Mouse (Mus musculus): ENCODE data around the gene Vmn1r124. TPM values are rescaled to one million over a fixed set of nuclear protein-coding genes. Genes with fewer than 3 reads are reported as not detected.

Vmn1r124 gene
- polyA plus RNA-seq (2015; fragmentation: Nextera tagmentation; extraction: Ambion mirVana) = not detected in 2 replicates

DNA sequence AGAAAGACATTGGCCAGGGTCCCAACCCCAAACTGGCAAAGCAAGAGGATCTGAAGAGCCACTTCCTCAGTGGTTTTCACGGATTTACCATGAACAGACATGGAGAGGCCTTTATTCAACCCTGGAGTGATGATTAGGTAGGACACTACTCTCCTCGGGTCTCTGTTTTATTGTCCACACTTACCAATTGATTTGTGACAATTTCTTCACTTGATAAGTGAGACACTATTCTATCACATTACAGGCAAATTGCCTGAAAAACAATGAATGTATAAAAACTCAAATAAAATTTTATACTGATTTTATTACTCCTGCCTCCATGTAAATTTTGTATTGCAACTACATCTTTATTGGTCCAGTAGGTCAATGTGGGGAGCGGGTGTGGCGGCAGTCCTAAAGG is at the start of gene Vmn1r124:
TSS of gene Vmn1r124 (minus strand) at position 101 of the 400 bp plus-strand sequence.

DNA sequence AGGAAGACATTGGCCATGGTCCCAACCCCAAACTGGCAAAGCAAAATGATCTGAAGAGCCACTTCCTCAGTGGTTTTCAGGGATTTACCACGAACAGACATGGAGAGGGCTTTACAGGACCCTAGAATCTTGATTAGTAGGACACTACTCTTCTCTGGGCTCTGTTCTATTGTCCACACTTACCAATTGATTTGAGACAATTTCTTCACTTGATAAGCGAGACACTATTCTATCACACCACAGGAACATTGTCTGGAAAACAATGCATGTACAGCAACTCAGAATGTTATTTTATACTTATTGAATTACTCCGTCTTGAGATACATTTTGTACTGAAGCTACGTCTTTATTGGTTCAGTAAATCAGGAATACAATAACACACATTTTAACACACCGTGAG is 41.0 kb upstream of the Vmn1r124 start, which contains the start of gene Vmn1r126:
TSS of gene Vmn1r126 (minus strand) at position 101 of the 400 bp plus-strand sequence.

DNA sequence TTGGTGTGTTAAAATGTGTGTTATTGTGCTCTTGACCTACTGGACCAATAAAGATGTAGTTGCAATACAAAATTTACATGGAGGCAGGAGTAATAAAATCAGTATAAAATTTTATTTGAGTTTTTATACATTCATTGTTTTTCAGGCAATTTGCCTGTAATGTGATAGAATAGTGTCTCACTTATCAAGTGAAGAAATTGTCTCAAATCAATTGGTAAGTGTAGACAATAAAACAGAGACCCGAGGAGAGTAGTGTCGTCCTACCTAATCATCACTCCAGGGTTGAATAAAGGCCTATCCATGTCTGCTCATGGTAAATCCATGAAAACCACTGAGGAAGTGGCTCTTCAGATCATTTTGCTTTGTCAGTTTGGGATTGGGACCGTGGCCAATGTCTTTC is 11.5 kb upstream of the Vmn1r124 start, which contains the start of gene Vmn1r125:
TSS of gene Vmn1r125 (plus strand) at position 301 of the 400 bp plus-strand sequence.

Other genes starting within 250 kb of the Vmn1r124 start
- gene Vmn1r119, start 248.2 kb downstream of the Vmn1r124 start, polyA plus RNA-seq (2015; fragmentation: Nextera tagmentation; extraction: Ambion mirVana) = not detected in 2 replicates
- not detected in 2 replicates for gene Vmn1r120, start 206.8 kb downstream of the Vmn1r124 start, polyA plus RNA-seq (2015; fragmentation: Nextera tagmentation; extraction: Ambion mirVana)
- not detected in 2 replicates for gene Vmn1r121, start 162.1 kb downstream of the Vmn1r124 start, polyA plus RNA-seq (2015; fragmentation: Nextera tagmentation; extraction: Ambion mirVana)
- not detected in 2 replicates for gene Vmn1r122, start 126.5 kb downstream of the Vmn1r124 start, polyA plus RNA-seq (2015; fragmentation: Nextera tagmentation; extraction: Ambion mirVana)
- not detected in 2 replicates for gene Vmn1r123, start 98.4 kb downstream of the Vmn1r124 start, polyA plus RNA-seq (2015; fragmentation: Nextera tagmentation; extraction: Ambion mirVana)
- not detected in 2 replicates for gene Gm5157, start 70.2 kb downstream of the Vmn1r124 start, polyA plus RNA-seq (2015; fragmentation: Nextera tagmentation; extraction: Ambion mirVana)
- gene Vmn1r125, start 11.6 kb upstream of the Vmn1r124 start, polyA plus RNA-seq (2015; fragmentation: Nextera tagmentation; extraction: Ambion mirVana) = not detected in 2 replicates
- not detected in 2 replicates for gene Vmn1r126, start 40.9 kb upstream of the Vmn1r124 start, polyA plus RNA-seq (2015; fragmentation: Nextera tagmentation; extraction: Ambion mirVana)
- gene Vmn1r127, start 59.2 kb upstream of the Vmn1r124 start, polyA plus RNA-seq (2015; fragmentation: Nextera tagmentation; extraction: Ambion mirVana) = not detected in 2 replicates
- gene Vmn1r128, start 88.8 kb upstream of the Vmn1r124 start, polyA plus RNA-seq (2015; fragmentation: Nextera tagmentation; extraction: Ambion mirVana) = not detected in 2 replicates
- not detected in 2 replicates for gene Vmn1r129, start 100.7 kb upstream of the Vmn1r124 start, polyA plus RNA-seq (2015; fragmentation: Nextera tagmentation; extraction: Ambion mirVana)
- not detected in 2 replicates for gene Gm6882, start 172.1 kb upstream of the Vmn1r124 start, polyA plus RNA-seq (2015; fragmentation: Nextera tagmentation; extraction: Ambion mirVana)